Mouse (Mus musculus) adrenal gland (tissue): ENCODE data around the gene Smco2.

ENCODE experiments used
- intact Hi-C: fragments of 180-260 bp; cut with DNase I; formaldehyde crosslinking; loops from one replicate; pipeline ENCODE4 v1.15.1; 2025
- long read RNA-seq, 2 experiments: library from polyadenylated mRNA; unstranded; transcript quantifications; one replicate each; pipeline ENCODE4 v2.0.0; 2020; ENCODE audit warnings: borderline replicate concordance in 1 of 2; ENCODE audit not compliant: insufficient replicate concordance in 1 of 2

Gene Smco2
- long read RNA-seq, experiment 1, result 0 reads
- long read RNA-seq, experiment 2, result 0 reads

DNA sequence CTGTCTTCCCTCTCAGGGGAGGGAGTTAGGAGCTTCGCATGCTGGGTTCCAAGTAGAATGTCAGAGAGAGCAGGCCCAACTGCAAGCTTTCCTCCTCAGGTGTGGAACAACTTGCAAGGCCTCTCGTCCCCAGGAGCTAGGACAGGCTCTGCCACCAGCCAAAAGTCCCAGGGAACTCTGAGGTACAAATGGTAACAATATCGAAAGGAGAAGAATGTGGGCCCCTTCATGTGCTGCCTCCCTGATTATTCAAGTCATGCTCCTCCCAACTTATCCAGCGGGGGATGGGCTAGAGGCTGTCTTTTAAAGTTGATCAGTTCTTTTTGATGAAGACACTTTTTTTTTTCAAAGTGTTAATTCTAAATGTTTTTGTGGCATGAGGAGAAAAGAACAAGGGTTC is at the start of gene Smco2:
Smco2 (plus strand) TSS at position 55 of the 400 bp plus-strand sequence.
- intact Hi-C loops, result no loop called here

DNA sequence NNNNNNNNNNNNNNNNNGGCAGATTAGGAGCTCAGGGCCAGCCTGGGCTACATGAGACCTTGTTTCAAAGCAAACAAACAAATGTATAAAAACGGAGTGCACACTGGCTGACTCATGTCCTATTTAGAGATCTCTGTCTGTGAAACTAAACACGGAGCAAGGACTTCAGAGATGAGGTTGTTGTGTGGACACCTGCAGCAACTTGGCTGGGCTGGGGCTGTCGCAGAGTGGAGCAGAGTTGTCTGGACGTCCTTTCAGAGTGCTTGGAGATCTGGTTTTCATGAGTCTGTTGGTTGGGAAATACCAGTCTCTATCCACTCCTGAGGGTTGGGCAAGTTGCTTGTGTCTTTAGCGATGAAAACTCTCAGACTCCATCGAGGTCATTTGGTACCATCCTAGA is 39.9 kb upstream of the Smco2 start:
- intact Hi-C loops, result no loop called here

DNA sequence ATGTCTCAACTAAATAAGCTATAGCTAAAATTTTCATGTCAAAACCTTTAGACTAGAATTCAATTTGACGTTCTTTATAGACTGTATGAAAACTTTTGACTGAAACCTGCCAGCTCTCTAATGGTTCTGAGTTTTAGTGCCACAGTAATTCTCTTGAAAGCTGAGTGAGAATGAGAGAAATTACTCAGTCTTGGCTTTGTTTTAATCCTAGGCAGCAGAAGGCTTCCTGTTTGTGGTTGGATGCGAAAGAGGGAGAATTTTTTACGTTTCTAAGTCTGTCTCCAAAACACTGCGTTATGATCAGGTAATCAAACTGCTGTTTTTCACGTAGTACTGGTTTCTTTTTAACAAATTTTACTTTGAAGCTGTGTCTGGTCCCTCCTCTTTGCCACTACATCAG is 36.9 kb upstream of the Smco2 start:
- intact Hi-C loops, result no loop called here

DNA sequence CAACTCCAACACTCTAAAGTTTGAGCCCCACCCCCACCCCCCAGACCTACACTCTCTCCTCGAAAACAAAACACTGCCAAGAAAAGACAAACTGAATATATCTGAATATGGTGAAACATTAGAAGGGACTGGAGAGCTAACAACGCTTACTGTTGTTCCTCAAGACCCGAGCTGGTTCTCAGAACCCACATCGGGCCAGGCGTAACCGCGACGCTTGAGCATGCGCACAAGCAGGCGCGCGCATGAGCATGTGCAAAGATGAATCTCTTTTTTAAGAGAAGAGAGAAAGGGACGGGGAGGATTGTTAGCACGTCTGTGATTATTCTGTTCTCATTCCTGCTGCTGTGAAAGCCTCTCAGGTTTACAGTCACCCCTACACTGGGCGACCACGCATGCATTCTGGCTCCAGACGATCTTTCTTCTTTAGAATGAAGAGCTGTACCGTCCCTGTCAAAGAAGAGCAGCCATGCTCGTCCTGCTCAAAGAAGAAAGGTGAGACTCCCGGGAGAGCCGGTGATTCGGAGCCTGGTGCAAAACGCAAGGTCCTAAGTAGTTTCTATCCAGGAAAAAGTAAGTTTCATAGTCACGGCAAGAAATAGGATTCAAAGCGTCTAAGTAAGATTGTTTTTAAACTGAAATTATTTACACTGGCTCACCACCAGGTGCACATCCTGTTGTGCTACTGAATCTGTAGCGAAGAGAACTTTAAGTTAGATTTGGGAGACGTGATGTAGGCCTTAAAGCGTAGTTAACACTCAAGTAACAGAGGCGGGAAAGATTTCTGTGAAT is 29.5 kb upstream of the Smco2 start:
- intact Hi-C loops, result loop anchor here (10.0 kb wide), 2 partner anchors 294 to 1134 kb away; no protein-coding TSS in a partner anchor

DNA sequence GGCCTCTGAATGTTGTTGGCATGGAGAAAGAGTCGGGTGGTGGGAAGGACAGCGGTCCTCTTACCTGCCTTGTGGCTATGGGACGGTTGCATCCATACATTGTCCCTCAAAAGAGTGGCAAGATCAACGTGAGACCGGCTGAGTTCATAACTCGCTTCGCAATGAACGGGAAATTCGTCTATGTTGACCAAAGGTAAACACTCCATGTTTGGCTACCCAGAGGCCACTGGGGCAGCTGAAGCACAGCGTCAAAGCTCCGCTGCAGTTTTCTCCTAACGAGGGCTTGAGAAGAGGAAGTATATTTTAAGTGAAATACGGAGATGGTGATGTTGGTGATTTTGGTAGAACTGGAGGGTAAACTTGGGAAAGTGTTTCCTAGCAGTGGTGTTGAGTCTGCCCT is 27.9 kb upstream of the Smco2 start:
- intact Hi-C loops, result loop anchor here (10.0 kb wide), 2 partner anchors 293 to 1133 kb away; no protein-coding TSS in a partner anchor

DNA sequence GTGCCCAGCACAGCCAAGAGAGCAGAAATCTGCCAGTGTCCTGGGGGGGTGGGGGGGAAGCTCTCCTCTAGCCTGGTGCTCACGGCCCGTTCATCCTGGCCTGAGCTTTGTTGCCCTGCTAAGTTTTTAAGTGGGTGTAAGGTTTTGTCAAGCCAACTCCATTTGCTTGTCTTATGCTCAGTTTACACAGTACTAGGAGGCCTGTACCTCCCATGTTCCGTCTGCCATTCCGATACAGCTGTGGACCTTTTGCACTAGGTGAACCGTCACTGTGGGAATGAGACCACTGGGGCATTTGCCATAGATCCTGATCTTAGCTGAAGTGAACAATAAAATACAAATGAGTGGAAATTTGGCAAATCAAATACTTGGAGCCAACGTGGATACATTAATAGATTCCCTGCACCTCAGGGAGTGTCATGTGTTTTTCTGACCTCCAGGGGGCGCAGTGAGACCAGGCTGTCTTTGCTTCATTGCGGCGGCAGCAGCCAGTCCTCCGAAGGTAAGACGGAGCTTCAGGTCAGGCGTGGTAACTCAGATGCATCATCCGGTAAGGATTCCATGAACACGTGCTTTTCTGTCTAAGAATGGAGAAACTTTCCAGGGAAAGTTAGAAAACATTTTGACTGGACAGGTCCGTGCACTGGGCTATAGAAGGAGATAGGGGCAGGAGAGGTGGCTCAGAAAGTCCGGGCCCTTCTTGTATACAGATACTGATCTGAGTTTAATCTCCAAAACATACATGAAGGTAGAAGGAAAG is 25.0 kb upstream of the Smco2 start:
- intact Hi-C loops, result loop anchor here (10.0 kb wide), 2 partner anchors 290 to 1130 kb away; no protein-coding TSS in a partner anchor

DNA sequence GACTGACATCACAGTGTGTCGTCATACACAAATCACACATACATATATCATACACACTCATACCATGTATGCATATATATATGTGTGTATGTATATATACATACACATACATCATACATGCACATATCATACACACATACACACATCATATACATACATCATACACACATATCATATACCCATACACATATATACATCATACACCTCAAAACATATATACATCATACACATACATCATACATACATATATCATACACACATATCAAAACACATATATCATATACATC is 24.5 kb upstream of the Smco2 start:
- intact Hi-C loops, result loop anchor here (10.0 kb wide), 2 partner anchors 289 to 1129 kb away; no protein-coding TSS in a partner anchor

DNA sequence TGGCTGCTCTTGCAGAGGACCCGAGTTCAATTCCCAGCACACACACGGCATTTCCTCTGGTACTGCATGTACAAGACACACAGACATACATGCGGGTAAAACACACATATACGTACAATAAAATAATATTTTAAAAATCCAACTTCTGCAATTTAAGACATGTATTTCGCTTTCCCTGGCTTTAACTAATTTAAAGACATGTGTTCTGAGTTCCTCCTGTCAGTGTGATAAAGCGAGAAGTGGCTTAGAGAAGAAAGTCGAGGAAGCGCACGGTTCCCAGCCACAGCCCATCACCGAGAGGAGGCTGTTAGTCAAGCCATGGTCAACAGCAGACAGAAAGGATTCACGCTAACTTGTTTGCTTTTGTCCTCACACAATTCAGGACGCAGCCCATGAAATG is 18.6 kb upstream of the Smco2 start:
- intact Hi-C loops, result loop anchor here (5.0 kb wide), 1 partner anchor 146 kb away; no protein-coding TSS in a partner anchor

DNA sequence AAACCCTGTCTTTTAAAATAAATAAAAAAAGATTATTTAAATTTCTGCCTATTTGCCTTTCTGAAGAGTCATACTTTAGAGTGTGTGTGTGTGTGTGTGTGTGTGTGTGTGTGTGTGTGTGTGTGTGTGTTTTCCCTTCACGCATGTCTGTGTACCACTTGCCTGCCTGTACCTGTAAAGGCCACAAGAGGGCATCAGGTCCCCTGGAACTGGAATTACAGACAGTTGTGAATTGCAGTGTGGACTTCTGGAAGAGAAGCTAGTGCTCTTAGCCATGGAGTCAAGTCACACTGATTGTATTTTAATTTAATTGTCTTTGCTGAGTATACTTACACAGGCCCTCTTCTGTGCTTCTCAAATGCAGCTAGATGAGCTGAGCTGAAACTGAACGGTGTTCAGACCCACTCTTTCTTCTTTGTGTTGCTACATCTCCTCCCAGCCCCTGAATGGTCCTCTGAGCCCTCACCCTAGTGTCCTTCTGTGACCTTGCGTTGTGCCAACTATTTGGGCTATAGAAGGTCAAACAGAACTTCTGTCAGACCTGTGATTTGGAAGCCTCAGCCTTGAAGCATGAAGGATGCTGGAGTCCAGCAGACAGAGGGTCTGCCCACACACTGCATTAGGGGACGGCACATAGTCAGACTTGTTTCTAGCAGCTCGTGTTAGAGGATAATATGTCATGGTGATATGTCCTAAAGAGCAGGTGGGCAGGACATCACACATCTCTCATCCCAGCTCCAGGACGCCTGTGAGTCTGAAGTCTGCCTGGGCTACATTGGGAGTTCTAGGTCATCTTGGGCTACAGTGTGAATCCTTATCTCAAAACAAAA is 16.2 kb upstream of the Smco2 start:
- intact Hi-C loops, result loop anchor here (5.0 kb wide), 1 partner anchor 144 kb away; no protein-coding TSS in a partner anchor

DNA sequence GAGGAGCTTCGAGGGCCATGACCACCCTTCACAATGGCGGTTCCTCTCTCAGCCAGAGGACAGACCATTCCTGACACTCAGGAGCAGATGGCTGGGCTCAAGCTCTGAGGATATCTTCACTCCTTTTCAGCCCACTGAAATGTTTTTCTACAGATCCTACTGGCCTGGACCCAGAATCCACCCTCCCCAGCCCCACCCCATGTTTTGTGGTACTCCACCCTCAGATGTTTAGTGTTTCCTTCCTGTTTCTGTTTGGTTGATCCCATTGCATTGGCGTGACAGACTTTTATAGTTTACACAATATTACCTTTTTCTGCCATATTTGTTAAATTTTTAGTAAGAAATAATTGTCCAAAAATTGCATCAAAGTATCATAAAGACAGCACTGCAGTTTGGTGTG is 15.6 kb upstream of the Smco2 start:
- intact Hi-C loops, result loop anchor here (5.0 kb wide), 1 partner anchor 143 kb away; no protein-coding TSS in a partner anchor

DNA sequence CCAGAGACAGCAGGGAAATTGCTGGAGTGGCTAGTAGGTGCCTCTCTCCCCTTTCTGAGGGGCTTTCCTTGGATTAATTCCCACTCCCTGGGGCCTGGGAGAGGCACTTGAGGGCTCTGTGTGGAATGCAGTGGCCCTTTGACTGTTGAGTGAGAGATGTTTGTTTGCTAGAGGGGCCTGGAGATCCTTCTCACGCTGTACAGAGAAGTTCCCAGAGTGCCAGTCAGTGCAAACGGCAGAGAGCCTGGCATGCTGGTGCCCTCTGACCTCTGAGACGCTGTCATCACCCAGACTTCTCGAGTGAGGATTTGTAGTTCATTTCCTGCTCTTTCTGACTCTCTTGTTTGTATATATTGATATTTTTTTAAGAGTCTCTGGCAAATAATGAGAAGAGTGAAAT is 14.1 kb upstream of the Smco2 start:
- intact Hi-C loops, result no loop called here

DNA sequence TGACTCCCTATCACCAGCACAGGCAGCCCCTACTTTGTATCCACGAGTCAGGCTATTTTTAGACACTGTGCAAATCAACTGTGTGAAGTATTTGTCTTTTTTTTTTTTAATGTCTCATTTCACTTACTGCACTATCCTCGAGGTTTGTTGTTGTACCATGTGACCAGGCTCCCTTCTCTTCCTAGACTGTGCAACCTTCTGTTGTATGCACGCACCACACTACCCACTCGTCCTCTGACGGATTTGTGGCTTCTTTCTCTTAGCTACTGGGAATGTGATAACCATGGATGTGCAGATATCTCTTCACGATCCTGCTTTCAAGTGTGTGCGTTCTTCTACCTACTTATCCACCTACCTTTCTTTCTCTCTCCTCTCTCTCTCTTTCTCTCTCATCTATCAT is 12.6 kb upstream of the Smco2 start:
- intact Hi-C loops, result no loop called here

DNA sequence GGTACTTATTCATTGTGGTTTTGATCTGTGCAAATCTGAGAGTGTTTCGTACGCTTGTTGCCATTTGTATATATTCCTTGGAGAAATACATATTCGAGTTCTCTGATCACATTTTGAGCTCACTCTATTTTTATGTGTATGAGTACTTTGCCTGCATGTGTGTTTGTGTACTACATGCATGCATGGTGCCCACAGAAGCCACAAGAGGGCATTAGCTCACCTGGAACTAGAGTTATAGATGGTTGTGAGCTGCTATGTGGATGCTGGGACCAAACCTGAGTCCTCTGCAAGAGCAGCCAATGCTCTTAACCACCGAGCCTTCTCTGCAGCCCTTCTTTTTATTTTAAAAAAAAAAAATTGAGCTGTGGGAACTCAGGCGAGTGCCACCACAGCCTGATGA is 11.5 kb upstream of the Smco2 start:
- intact Hi-C loops, result no loop called here

DNA sequence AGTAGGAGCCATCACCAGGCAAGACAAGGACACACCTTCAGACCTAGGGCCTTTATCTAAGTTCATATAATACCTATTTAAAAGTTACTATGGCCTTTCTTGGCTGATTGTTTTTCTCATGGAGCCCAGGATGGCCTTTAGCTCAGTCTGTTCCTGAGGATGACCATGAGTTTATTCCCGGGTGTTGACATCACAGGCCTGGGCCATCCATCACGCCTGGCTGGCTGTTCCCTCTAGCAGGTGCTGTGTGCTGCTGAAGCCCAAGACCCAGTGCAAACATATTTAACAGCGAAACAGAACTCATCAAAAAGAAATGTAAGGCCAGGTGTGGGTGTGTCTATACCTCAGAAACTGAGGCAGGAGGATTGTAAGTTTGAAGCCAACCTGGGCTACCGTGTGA is 11.0 kb upstream of the Smco2 start:
- intact Hi-C loops, result no loop called here

DNA sequence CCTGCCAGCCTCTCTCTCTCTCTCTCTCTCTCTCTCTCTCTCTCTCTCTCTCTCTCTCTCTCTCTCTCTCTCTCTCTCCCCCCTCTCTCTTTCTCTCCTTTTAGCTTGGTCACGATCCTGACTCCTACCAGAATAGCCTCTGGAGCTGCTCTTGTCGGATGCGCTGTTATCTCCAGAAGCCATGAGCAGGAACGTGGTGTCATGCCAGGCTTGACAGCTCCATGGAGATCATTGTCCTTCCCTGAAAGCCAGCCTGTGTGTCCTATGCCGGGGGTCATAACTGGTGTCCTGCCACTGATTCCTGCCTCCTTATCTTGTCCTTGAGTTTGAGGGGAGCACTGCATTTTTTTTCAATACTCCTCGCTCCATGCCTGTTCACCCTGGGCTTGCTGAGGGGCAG is 5.0 kb upstream of the Smco2 start:
- intact Hi-C loops, result loop anchor here (5.0 kb wide), 1 partner anchor 42 kb away; the partner anchor contains the start of gene Ppfibp1

DNA sequence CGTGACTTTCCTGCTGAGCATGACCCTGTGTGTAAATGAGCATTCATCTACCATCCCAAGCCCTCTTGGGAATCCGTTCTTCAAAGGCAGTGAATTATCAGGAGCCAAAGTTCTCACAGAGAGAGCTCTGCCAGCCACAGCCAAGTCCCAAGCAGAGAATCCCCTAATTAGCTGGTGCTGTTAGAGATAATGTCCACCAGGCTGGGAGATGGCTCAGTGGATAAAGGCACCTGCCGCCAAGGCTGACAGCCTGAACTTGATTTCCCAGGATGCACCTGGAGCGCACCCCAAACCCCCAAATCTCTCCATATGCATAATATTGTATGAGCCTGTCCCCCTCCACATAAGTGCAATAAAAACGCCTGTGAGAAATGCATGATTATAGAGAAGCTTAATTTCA is 4.6 kb upstream of the Smco2 start:
- intact Hi-C loops, result loop anchor here (5.0 kb wide), 1 partner anchor 42 kb away; the partner anchor contains the start of gene Ppfibp1

DNA sequence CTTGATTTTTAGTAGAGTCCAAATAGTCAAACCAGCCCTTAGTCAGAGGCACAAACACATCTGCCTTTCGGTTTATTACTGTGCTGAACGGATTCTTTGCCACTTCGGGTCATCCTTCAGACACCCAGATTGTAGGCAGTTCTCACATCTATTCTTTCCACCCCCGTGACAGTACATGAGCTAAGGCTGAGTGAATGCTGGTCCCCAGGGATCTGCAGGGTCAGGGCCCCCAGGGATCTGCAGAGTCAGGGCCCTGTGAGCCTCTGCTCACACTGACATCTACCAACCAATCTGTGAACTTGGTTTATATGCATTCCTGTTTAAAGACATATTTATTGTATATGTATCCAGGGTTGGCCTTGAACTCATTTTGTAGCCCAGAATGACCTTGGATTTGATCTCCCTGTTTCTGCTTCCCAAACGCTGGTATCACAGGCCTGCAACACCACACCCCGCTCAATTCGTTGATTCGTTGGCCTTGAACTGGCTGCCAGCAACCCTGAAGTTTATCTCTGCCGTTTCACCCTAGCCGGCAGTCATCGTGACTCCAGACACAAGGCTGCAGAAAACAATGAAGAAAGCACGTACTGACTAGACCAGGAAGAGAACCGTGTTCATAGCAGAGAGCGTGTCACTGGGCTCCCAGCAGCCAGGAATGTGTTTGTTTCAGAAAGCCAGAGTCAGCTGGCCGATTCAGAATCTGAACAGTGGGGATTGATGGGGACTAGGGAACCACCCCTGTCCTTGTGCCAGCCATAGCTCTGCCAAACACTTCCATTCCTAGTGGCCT is 3.7 kb upstream of the Smco2 start:
- intact Hi-C loops, result loop anchor here (5.0 kb wide), 1 partner anchor 41 kb away; the partner anchor contains the start of gene Ppfibp1

DNA sequence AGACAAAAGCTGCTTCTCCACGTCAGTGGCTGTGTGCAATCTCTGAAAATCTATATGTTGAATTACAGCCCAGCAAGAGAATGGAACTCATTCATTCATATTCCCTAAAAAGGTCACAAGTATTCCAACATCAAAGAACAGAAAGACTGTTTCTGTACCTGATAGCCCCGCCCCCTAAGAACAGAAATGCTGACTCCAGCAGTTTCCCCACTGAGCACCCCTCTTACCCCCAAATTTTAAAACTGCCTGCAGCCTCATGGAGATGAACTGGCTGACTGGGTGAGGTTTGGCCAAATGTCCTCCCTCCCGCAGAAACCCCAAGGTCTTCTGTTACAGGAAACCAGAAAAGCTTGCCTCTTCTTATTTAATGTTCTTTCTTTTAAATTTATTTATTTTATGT is 2.5 kb upstream of the Smco2 start:
- intact Hi-C loops, result loop anchor here (5.0 kb wide), 1 partner anchor 40 kb away; the partner anchor contains the start of gene Ppfibp1

DNA sequence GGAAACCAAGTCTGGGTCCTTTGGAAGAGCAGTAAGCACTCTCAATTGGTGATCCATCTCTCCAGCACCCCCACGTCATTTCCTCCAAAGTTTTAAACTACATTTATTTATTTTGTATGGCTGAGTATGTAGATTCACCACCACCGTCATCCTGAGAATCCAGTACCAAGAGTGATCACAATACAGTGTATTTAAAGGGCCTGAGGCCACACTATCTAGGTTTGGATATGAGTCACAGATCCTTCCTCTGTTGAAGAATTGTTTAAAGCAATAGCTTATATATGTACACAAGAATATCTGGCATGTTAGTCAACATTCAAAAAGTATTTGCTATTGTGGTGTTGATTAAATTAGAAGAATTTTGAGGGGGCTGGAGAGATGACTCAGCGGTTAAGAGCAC is 1.6 kb upstream of the Smco2 start:
- intact Hi-C loops, result loop anchor here (5.0 kb wide), 1 partner anchor 39 kb away; the partner anchor contains the start of gene Ppfibp1

DNA sequence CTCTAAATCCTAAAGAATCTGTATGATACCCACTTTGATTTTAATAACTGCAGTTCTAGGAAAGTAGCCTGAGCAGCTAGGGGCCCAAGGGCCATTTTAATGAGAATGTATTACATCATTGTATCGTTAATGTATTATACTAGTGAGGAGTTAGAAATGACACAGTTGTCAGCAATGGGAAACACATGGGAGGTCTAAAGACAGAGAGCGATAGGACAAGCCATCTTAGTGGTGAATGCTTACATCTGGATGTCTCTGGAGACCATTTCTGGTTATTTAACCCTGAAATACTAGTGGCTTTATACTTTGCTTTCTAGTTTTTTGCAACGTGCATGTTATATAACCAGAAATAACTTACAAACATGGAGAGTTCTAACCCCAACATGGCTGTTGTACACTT is 2.0 kb downstream of the Smco2 start:
- intact Hi-C loops, result no loop called here
